Mouse (Mus musculus) gastrocnemius, postnatal 14 days (tissue): ENCODE results near the gene Ccdc148. TPM values are rescaled to one million over a fixed set of nuclear protein-coding genes. Genes with fewer than 3 reads are reported as not detected.

ENCODE experiments used
- DNase-seq: peaks from one replicate; pipeline ENCODE4 v3.0.0; 2021; ENCODE audit warnings: mixed read lengths
- intact Hi-C: fragments of 180-260 bp; cut with DNase I; formaldehyde crosslinking; loops from one replicate; pipeline ENCODE4 v1.15.1; 2025; ENCODE audit warnings: low total_unique reads
- total RNA-seq, 2 experiments: library from RNA; stranded (reverse); gene quantifications; 2 replicates each; pipeline ENCODE4 v1.2.3; 2021

Ccdc148 gene
- total RNA-seq, 2 experiments from 2014 or later: 0.08 to 0.20 TPM

GRCm38 (mm10) chr2:59181321-59182113 lies 21.0 kb upstream of the Ccdc148 start:
- no peak for DNase-seq
- intact Hi-C loops: no loop called here

GRCm38 (mm10) chr2:59179487-59179886 lies 19.0 kb upstream of the Ccdc148 start:
- intact Hi-C loops: no loop called here
- DNase-seq: no peak

DNA sequence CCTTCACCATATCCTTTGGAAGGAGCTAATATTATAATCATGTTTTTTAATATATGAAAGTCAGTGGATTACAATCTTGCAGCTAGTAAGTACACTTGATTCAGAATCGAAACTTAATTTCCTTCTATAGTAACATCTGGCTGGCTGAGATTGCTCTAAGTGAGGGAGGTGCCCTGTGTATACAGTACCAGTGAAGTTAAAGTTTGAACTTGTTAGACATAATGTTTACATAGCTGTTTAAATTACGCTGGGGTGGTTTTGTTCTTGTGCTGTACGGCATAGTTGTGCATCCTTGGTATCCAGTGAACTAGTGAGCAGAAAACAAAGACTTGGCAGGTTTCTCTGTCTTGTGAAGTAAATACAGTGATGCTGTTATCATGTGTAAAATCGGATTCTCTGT lies 18.5 kb upstream of the Ccdc148 start:
- no peak for DNase-seq
- intact Hi-C loops: no loop called here

- no peak for DNase-seq
- intact Hi-C loops: no loop called here
Observed at GRCm38 (mm10) chr2:59178191-59178590, 17.7 kb upstream of the Ccdc148 start.

- intact Hi-C loops: no loop called here
Observed at GRCm38 (mm10) chr2:59175926-59176325, 15.4 kb upstream of the Ccdc148 start.

DNA sequence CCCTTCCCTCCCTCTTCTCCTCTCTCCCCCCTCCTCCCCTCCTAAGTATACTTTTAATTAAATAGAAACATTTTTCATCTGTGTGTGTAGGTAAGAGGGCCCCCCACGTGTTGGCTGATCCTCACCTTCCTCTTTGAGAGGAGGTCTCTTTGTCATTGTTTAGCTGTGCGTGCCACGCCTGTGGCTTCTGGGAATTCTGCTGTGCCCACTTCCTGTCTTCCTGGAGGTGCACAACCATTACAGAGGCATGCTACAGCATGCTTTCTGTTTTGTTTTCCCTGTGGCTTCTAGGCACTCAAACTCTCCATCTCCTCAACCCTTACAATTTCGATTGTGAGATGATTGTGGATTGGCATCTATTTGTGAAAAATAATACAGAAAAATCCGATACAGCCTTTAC lies 11.1 kb upstream of the Ccdc148 start:
- intact Hi-C loops: no loop called here
- DNase-seq: no peak

More at GRCm38 (mm10) chr2:59175926-59176325, 15.4 kb upstream of the Ccdc148 start:
- DNase-seq: no peak

- no peak for DNase-seq
- intact Hi-C loops: no loop called here
Observed at GRCm38 (mm10) chr2:59170593-59170992, 10.1 kb upstream of the Ccdc148 start.

- no peak for DNase-seq
- intact Hi-C loops: no loop called here
Observed at GRCm38 (mm10) chr2:59170208-59170589, 9.7 kb upstream of the Ccdc148 start.

- intact Hi-C loops: no loop called here
- DNase-seq: no peak
Observed at GRCm38 (mm10) chr2:59169572-59170207, 9.2 kb upstream of the Ccdc148 start.

GRCm38 (mm10) chr2:59167830-59168229 lies 7.3 kb upstream of the Ccdc148 start:
- intact Hi-C loops: no loop called here

DNA sequence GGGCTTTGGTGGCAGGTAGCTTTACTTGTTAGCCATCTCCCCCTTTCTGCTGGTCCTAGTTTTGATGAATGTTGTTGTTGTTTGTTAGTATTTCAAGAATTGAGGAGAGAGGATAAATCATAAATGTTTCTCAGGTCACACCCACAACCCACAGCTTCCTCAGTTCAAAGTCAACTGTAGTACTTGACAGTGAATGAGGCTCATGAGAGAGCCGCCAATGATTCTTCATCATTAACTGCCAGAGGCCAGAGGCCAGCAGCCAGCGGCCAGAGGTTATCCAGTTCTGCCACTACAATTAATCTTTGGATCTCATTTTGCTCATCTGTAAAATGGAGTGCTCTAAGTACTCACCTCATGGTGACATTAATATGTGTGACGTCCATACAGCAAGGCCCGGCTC lies 6.5 kb upstream of the Ccdc148 start:
- intact Hi-C loops: no loop called here
- no peak for DNase-seq

More at GRCm38 (mm10) chr2:59167830-59168229, 7.3 kb upstream of the Ccdc148 start:
- no peak for DNase-seq

- DNase-seq: no peak
- intact Hi-C loops: no loop called here
Observed at GRCm38 (mm10) chr2:59162285-59162600, 1.8 kb upstream of the Ccdc148 start.

DNA sequence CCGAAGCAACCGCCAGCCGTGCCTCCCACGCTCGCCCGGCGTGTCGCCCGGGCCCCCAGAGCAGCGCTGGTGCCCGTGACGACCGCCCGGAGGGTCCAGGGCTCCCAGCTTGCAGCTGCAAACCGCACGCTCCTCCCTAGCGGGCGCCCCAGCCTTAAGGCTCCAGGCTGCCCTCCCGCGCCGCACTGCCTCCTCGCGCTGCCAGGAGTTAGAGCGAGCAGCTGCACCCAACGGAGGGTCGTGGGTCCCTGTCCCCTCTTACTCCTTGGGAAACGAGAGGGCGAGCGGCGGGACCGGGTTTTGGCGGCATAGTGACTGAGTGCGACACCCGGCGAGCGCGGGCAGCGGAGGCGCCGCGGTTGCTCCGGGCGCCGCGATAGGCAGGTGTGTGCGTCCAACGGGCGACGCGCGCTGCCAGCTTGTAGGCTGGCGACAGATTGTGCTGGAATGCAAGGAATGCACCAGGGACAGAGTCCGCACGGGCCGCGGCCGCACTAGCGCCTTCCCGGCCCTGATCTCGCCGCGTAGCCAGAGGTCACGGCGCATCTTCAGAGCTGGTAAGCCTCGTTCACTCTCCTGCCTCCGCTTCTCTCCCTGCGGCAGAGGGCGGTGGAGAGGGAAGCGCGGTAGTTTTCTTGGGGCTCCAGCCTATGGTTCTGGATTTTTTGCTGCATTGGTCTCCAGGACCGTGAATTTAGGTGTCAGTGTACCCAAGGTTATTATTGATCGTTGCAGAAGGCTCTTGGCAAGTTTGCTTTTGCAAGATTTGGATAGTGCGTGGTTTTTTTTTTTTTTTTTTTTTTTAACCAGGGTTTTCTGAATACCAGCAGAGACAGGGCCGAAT lies 1.2 kb upstream of the Ccdc148 start:
- intact Hi-C loops: no loop called here
- peak; percentile 61 for DNase-seq

DNA sequence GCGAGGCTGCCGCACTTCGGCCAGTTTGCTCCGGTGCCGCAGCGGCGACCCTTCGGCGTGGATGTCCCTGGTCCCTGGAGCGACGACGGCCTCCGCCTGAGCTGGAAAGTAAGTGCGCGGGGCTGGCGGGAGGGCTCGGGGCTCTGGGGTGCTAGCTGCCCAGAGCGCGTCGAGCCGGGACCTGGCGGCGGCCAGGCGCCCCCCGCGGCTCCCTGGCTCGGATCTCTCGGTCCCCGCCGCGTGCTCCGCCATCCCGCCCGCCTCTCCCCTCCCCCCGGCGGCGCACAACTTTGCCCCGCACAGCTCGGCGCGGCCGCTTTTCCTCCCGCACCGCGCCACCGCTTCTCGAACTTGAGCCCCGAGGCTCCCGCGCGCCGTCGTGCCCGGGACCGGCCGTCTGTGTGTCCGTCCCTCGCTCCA lies 548 bp upstream of the Ccdc148 start:
- peak; percentile 42 for DNase-seq
- intact Hi-C loops: no loop called here

DNA sequence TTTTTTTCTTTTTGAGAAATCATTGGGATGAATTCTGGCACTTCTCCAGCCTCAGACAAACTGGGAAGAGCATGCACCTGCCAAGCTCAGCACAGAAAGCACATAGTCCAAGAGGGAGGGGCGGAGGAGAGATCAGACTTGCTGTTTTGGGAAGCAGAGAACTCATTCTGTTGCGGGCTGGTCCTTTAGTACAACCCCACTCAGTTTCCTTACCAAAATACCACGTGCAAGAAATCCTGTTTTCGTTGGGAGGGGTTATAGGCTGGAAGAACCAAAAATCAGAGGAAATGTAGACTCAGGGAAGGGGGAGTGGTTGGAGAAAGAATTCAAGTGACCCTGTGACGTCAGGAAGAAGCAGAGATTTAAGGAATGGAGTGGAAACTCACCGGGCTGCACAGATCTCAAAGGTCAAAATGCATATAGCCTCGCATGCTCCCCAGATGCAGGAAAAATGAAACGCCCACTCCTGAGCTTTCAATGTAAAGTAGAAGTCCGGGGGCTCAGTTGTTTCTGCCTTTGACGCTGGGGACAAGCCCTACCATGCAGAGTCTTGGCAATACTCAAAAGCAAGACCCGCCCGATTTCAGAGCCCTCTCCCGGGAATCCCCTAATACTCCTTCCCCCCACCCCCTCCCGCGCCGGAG lies 400 bp downstream of the Ccdc148 start:
- DNase-seq: no peak
- intact Hi-C loops: no loop called here

DNA sequence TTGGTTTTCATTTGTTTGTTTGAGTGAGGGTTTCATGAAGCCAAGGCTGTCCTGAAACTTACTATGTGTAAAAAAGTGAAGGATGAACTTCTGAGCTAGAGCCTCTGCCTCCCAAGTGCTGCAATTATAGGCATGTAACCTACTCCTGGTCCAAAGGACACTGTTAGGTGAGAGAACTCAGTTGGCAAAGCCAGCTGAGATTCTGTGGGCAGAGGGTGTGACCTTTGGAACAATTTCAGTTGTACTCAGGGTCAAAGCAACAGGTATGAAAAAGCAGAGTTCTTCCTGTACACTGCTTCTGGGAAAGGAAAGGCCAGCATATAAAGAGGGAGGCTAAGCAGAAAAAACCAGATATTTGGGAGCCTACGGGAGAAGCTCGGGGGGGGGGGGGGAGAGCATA lies 2.4 kb downstream of the Ccdc148 start:
- DNase-seq: no peak
- intact Hi-C loops: no loop called here

GRCm38 (mm10) chr2:59155428-59155827 lies 5.1 kb downstream of the Ccdc148 start:
- no peak for DNase-seq
- intact Hi-C loops: no loop called here

DNA sequence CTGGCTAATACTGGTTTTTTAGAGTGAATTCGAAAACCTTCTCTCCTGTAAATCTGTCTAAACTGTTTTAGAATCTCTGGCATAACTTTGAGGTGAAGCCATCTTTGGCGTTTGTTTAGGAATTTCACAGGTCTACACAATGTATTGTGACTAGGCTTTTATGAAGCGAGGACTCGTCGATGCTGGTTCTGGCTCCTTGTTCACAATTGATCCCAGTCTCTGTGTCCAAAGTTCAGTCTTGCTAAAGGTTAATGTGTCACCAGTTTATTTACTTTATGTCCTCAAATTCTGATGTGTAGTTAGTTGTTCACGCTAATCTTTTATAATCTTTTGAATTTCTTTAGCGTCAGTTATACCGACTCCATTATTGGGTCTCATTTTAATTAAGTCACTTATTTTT lies 29.4 kb downstream of the Ccdc148 start:
- intact Hi-C loops: no loop called here
- no peak for DNase-seq

DNA sequence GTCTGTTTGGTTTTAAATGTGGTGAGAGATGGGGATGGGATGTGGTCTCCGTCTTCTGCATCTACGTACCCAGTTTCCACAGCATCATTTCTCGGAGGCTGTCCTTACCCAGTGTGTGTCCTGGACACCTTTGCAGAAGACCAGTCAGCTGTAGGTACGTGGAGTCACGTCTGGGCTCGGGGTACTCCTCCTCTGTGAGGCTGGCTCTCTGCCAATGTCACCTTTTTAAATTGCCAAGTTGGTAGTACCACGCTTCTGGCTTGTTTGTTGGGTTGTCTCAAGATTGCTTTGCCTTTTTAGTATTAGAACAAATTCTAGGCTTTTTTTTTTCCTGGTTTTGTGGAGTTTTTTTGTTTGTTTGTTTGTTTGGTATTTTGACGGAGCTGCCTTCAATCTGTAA lies 30.7 kb downstream of the Ccdc148 start:
- intact Hi-C loops: no loop called here
- no peak for DNase-seq

DNA sequence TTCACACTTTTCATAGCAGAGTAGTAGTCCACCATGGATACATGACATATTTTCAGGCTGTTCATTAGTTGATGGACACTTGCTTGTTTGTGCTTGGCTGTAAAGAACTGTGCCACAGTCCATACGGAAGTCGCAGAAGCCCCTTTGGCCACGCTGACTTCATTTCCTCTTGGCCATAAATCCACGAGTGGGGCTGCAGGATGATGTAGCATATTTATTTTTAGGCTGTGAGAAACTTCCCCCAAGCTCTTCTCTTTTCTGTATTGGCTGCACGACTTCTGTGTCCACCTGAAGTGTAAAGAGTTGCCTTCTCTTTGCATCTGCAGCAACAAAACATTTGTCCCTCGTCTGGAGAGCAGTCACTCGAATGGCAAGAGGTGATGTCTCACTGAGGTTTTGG lies 31.5 kb downstream of the Ccdc148 start:
- intact Hi-C loops: no loop called here
- no peak for DNase-seq
